Mouse (Mus musculus): Measurements from ENCODE around the gene Rras.

Gene Rras

GRCm38 (mm10) chr7:45012824-45013223 lies 4.9 kb upstream of the Rras start:
- POLR2A ChIA-PET, result interaction anchor here in 3 of 4 experiments (0.7 to 8.7 kb wide), 10 partner anchors 9 to 61 kb away, joined by 3 to 155 read pairs (median 4); partner anchors contain the start of genes Irf3 (in 3 of the 3), Bcl2l12 (in 2 of the 3) and Prmt1 (in 2 of the 3)
- CTCF ChIA-PET, result no interaction called here

- CTCF ChIA-PET, result interaction anchor here in 1 of 4 experiments (0.6 kb wide), 1 partner anchor 269 kb away, joined by 4 read pairs; no protein-coding TSS in a partner anchor
- POLR2A ChIA-PET, result interaction anchor here (0.6 to 8.7 kb wide), 20 partner anchors 8 to 111 kb away, joined by 3 to 155 read pairs (median 5); partner anchors contain the start of genes Irf3 (in 3 of the 4), Bcl2l12 (in 2 of the 4), Prmt1 (in 2 of the 4) and Rpl13a (in 1 of the 4)
Measured at GRCm38 (mm10) chr7:45013366-45014095, 4.2 kb upstream of the Rras start.

GRCm38 (mm10) chr7:45014096-45014451 lies 3.7 kb upstream of the Rras start:
- CTCF ChIA-PET, result interaction anchor here in 2 of 4 experiments (0.6 to 0.9 kb wide), 2 partner anchors 61 to 269 kb away, joined by 3 to 4 read pairs; no protein-coding TSS in a partner anchor
- POLR2A ChIA-PET, result interaction anchor here (0.6 to 8.7 kb wide), 18 partner anchors 8 to 165 kb away, joined by 3 to 155 read pairs (median 5); partner anchors contain the start of genes Prmt1 (in 2 of the 4), Bcl2l12 (in 1 of the 4), Irf3 (in 1 of the 4) and Rpl13a (in 1 of the 4)

GRCm38 (mm10) chr7:45015344-45015956 lies 2.3 kb upstream of the Rras start:
- CTCF ChIA-PET, result interaction anchor here in 1 of 4 experiments (0.6 to 3.9 kb wide), 4 partner anchors 33 to 86 kb away, joined by 3 to 44 read pairs (median 6); partner anchors contain the start of gene Ap2a1
- POLR2A ChIA-PET, result interaction anchor here (0.5 to 8.7 kb wide), 59 partner anchors 9 to 732 kb away, joined by 3 to 155 read pairs (median 4); partner anchors contain the start of genes Bcl2l12 (in 3 of the 4), Irf3 (in 3 of the 4), Prmt1 (in 3 of the 4) and Aldh16a1 (in 2 of the 4)

DNA sequence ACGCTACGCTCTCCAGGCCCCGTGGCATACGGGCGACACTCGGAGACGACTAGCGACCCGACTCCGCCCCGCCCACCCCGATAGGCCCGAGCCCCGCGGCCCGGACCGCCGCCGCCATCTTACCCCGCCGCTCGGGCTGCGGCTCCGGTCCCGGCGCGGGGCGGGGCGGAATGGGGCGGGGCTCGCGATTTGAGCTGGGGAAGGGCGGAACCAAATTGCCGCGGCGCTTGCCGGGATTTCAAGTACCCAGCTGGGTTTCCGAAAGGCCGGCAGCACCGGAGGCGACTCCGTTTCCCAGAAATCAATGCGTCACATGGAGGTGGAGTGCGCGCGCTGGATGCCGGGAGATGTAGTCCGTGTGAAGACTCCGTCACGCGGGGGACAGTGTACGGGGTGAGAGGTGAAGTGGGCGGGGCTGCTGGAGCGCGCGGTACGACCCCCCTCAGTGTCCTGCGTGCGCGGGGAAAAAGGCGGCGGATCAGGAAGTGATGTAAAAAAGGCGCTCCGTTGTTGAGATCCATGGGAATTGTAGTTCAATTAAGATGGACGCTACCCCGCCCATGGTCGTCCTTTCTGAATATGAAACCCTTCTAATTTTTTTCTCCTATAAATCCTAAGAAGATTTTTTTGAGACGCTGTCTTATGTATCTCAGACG lies 1.7 kb upstream of the Rras start, which contains the start of gene Scaf1:
Gene Scaf1 (minus strand): TSS at position 407 of the 656 bp plus-strand sequence.
- CTCF ChIA-PET, result interaction anchor here in 2 of 4 experiments (0.6 to 3.9 kb wide), 7 partner anchors 20 to 118 kb away, joined by 3 to 44 read pairs (median 5); partner anchors contain the start of gene Ap2a1 (in 1 of the 2)
- POLR2A ChIA-PET, result interaction anchor here in 3 of 4 experiments (0.5 to 8.7 kb wide), 63 partner anchors 8 to 731 kb away, joined by 3 to 155 read pairs (median 4); partner anchors contain the start of genes Bcl2l12 (in 3 of the 3), Irf3 (in 3 of the 3), Prmt1 (in 3 of the 3) and Aldh16a1 (in 2 of the 3)

- CTCF ChIA-PET, result interaction anchor here in 3 of 4 experiments (0.7 to 3.9 kb wide), 17 partner anchors 12 to 369 kb away, joined by 3 to 44 read pairs (median 4); partner anchors contain the start of genes Ap2a1 (in 1 of the 3), Prr12 (in 1 of the 3) and Prrg2 (in 1 of the 3)
- POLR2A ChIA-PET, result interaction anchor here in 3 of 4 experiments (0.7 to 8.7 kb wide), 87 partner anchors 9 to 701 kb away, joined by 3 to 155 read pairs (median 6); partner anchors contain the start of genes Irf3 (in 3 of the 3), Prmt1 (in 3 of the 3), Prr12 (in 3 of the 3) and Ap2a1 (in 2 of the 3)
Measured at GRCm38 (mm10) chr7:45016761-45017160, 1.0 kb upstream of the Rras start.

DNA sequence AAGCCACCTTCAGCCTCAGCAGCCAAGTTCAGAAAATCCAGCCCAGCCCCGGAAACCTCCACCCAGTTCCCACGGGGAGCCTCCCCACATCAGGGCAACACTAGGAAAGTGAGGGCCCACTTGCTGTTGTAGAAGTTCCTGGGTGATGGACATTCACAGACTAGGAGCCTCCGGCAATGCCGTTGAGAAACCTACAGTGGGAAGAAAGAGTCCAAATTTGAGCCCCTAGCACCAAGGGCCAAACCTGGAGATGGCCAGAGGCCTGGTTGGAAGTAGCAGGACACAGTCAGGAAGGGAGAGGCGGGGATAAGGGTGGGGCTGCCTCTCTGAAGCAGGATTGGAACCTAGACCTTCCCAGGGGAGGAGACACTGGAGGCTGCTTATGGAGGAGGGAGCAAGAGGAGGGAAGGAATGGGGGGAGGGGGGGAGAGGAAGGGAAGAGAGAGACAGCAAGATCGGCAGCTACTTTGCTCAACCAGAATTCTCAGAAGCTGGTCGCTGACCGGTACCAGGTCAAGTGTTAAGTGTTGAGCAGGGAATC lies 1.3 kb downstream of the Rras start:
- ChIA-PET CTCF (interaction anchor here in 1 of 4 experiments (2.0 to 3.9 kb wide), 2 partner anchors 48 to 143 kb away, joined by 10 to 44 read pairs; no protein-coding TSS in a partner anchor), POLR2A (interaction anchor here in 3 of 4 experiments (0.6 to 8.7 kb wide), 26 partner anchors 7 to 322 kb away, joined by 3 to 155 read pairs (median 20); partner anchors contain the start of genes Prmt1 (in 3 of the 3), Irf3 (in 2 of the 3), Prr12 (in 2 of the 3) and Aldh16a1 (in 1 of the 3))

DNA sequence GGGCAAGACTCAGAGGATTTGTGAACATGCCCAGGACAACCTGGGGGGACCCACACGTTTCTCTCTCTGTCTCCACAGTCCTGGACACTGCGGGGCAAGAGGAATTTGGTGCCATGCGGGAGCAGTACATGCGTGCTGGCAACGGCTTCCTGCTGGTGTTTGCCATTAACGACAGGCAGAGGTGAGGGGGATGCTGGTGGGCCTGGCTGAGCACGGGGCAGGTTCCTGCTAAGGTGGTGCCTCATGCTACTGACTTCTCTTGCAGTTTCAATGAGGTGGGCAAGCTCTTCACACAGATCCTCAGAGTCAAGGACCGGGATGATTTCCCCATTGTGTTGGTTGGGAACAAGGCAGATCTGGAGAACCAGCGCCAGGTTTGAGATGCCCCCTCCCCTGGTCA lies 2.5 kb downstream of the Rras start:
- POLR2A ChIA-PET, result interaction anchor here in 2 of 4 experiments (0.6 to 4.4 kb wide), 4 partner anchors 18 to 105 kb away, joined by 3 to 18 read pairs (median 3); no protein-coding TSS in a partner anchor

DNA sequence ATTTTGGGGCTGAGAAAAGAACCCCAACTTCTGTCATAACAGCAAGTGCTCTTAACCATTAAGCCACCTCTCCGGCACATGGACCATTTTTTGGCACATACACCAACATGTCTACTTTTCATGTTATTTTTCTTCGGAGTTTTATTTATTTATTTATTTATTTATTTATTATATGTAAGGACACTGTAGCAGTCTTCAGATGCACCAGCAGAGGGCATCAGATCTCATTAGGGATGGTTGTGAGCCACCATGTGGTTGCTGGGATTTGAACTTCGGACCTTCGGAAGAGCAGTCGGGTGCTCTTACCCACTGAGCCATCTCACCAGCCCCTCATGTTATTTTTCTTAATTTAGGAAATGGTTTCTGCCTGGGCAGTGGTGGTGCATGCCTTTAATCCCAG lies 6.0 kb downstream of the Rras start:
- ChIA-PET POLR2A (interaction anchor here in 2 of 4 experiments (1.3 to 8.0 kb wide), 5 partner anchors 14 to 30 kb away, joined by 3 to 66 read pairs (median 6); no protein-coding TSS in a partner anchor), CTCF (interaction anchor here in 2 of 4 experiments (0.5 to 2.9 kb wide), 4 partner anchors 14 to 72 kb away, joined by 3 to 11 read pairs (median 6); partner anchors contain the start of gene Prmt1 (in 1 of the 2))

More for the DNA sequence above, 2.5 kb downstream of the Rras start:
- CTCF ChIA-PET, result no interaction called here

- ChIA-PET CTCF (interaction anchor here in 3 of 4 experiments (0.5 to 5.2 kb wide), 16 partner anchors 11 to 720 kb away, joined by 3 to 23 read pairs (median 4); partner anchors contain the start of gene Prmt1 (in 1 of the 3)), POLR2A (interaction anchor here in 3 of 4 experiments (0.6 to 8.0 kb wide), 27 partner anchors 7 to 621 kb away, joined by 3 to 66 read pairs (median 4); partner anchors contain the start of genes Prmt1 (in 3 of the 3), Ap2a1 (in 2 of the 3), Scaf1 (in 2 of the 3) and Irf3 (in 1 of the 3))
Measured at GRCm38 (mm10) chr7:45024281-45025248, 6.8 kb downstream of the Rras start.

DNA sequence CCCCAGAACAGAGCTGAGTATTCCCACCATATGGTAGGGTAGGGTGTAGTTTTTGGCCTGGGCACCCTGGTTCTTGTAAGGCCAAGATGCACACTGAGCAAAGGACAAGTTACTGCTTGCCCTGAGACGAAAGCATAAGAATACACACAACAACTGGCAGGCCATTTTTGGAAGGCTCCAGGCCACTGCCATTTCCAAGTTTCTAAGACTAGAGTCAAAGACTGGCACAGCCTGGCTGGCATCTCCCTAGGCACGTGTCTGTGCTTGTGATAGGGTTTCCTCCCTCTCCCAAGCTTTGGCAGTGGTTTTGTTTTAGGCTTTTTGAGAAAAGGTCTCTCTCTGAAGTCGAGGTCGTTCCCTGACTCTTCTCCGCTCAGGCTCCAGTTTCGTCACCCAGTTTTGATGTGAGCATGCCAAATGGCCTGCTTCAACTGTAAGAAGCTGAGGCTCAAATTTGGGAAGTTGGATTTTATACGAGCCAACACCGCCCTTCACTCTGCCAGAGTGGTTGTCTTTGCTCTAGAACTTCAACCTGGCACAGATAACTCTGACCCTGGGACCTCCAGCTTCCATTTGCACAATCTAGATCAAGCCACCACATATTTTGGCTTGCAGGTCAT lies 8.0 kb downstream of the Rras start:
- ChIA-PET POLR2A (interaction anchor here (0.6 to 8.0 kb wide), 32 partner anchors 8 to 620 kb away, joined by 3 to 66 read pairs (median 4); partner anchors contain the start of genes Ap2a1 (in 2 of the 4), Prmt1 (in 2 of the 4), Rras (in 2 of the 4) and Scaf1 (in 2 of the 4)), CTCF (interaction anchor here in 3 of 4 experiments (0.9 to 5.2 kb wide), 13 partner anchors 10 to 202 kb away, joined by 3 to 23 read pairs (median 4); no protein-coding TSS in a partner anchor)

- CTCF ChIA-PET, result interaction anchor here in 2 of 4 experiments (1.0 to 5.2 kb wide), 4 partner anchors 9 to 42 kb away, joined by 4 to 23 read pairs (median 8); no protein-coding TSS in a partner anchor
Measured at GRCm38 (mm10) chr7:45026256-45026655, 8.5 kb downstream of the Rras start.

GRCm38 (mm10) chr7:45027761-45028160 lies 10.0 kb downstream of the Rras start:
- CTCF ChIA-PET, result interaction anchor here in 3 of 4 experiments (0.7 to 5.2 kb wide), 9 partner anchors 8 to 167 kb away, joined by 3 to 23 read pairs (median 4); partner anchors contain the start of gene Rras (in 2 of the 3)
- POLR2A ChIA-PET, result interaction anchor here in 3 of 4 experiments (0.7 to 8.0 kb wide), 12 partner anchors 8 to 335 kb away, joined by 3 to 66 read pairs (median 6); partner anchors contain the start of genes Rras (in 3 of the 3), Scaf1 (in 2 of the 3), Izumo2 (in 1 of the 3) and Prmt1 (in 1 of the 3)

More at GRCm38 (mm10) chr7:45026256-45026655, 8.5 kb downstream of the Rras start:
- POLR2A ChIA-PET, result interaction anchor here in 3 of 4 experiments (0.8 to 8.0 kb wide), 21 partner anchors 8 to 56 kb away, joined by 3 to 66 read pairs (median 5); partner anchors contain the start of genes Rras (in 3 of the 3), Prmt1 (in 2 of the 3), Scaf1 (in 2 of the 3) and Prr12 (in 1 of the 3)

DNA sequence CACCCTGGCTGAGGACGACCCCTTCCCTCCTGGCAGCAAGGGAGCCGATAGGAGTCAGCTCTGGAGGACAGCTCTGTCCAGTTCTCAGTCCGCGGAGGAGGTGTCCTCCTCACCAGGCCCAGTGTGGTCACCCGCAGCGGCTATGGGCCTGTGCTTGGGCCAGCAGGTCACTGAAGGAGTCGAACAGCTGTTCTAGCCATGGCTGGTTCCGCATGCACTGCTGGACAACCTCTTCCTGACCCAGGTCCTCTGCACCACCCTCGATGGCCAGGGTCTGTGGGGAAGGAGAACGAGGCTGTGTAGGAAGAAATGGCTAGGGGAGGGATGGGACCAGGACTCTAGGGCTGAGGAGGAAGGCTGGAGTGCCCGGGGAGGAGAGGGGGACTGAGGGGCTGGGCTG lies 10.6 kb downstream of the Rras start:
- CTCF ChIA-PET, result interaction anchor here in 2 of 4 experiments (0.7 to 5.2 kb wide), 4 partner anchors 10 to 168 kb away, joined by 4 to 23 read pairs (median 5); partner anchors contain the start of gene Rras (in 1 of the 2)
- POLR2A ChIA-PET, result interaction anchor here in 2 of 4 experiments (0.5 to 8.0 kb wide), 9 partner anchors 9 to 348 kb away, joined by 3 to 66 read pairs (median 4); partner anchors contain the start of genes Rras (in 2 of the 2), Prmt1 (in 1 of the 2) and Ptov1 (in 1 of the 2)
